Mouse (Mus musculus): ENCODE data around the gene Cetn3. TPM values are rescaled to one million over a fixed set of nuclear protein-coding genes. Genes with fewer than 3 reads are reported as not detected.

Cetn3 gene
- polyA plus RNA-seq, 1 experiment from 2014 or later, result 237 TPM

DNA sequence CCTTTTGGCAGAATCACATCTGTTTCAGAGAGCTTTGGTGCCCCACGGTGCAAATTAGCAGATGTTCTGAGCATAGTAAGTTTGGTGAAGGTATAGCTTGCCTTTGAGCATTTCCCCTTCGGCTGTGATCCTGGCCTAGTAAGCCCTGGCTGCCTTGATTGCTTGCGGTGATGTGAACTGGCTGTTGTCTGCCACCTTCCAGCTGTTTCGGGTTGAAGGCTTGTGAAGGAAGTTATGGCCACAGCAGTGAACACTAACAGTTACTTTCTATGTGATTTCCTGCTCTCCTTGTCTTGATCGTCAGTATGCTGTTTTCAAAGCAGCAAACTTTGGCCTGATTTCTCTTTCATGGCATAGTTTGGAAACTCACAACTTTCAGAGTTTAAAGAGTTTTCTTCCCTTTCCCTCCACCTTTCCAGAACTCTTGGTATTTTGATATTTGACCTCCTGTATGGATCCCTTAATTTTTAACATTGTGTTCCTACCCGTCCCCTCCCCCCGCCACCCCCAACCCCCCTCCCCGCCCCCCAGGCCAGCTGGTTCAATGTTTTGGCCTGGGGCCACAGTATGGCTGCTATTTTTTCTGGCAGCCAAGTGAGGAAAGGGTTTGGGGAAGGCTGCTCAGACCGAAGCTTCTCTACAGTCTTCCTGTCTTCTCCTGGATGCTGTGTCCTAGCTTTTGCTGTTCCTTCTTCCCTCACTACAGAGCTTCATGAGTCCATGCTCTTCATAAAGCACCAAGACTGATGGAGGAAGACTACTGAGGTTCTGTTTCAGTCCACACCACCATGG is 53.7 kb downstream of the Cetn3 start:
- WGBS, result 84% methylated on average over 9 of the region's 9 CpGs
- no peaks in the 10 kb centered on the region for H3K27me3 ChIP-seq (ENCODE audit: poor library complexity, severe bottlenecking)
- H3K27ac ChIP-seq, result no peak overlapping the region
- H3K4me3 ChIP-seq, result no peak overlapping the region
- no peaks in the 10 kb centered on the region for H3K36me3 ChIP-seq (replicated peaks)
- H3K9me3 ChIP-seq, result no peaks in the 10 kb centered on the region
- no peaks in the 10 kb centered on the region for H3K4me1 ChIP-seq
- no peak for DNase-seq (ENCODE audit: extremely low spot score, low spot score)

DNA sequence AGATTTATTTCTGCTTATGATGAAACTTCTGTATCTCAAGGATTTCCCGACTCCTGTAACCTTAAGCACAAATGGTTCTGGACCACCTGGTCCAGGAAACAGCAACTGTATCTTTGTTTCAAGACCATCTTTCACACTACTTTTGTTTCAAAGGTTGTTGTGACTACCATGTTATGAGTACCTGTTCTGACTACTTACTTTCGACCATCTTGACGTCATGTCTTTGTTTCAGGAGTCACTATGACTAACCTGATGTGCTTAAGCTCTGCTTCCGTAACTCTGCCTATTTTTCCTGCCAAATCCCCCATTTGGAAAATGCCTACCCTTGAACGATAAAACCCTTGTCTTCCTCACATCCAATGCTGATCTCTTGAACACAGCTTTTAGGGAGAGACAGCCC is 55.1 kb downstream of the Cetn3 start:
- H3K27ac ChIP-seq, result no peak overlapping the region
- 93% methylated on average over 5 of the region's 5 CpGs for WGBS
- no peaks in the 10 kb centered on the region for H3K36me3 ChIP-seq (replicated peaks)
- H3K4me1 ChIP-seq, result peaks cover 9% of the 10 kb centered on the region
- no peaks in the 10 kb centered on the region for H3K9me3 ChIP-seq
- no peak overlapping the region for H3K4me3 ChIP-seq
- H3K27me3 ChIP-seq (ENCODE audit: poor library complexity, severe bottlenecking), result no peaks in the 10 kb centered on the region
- DNase-seq (ENCODE audit: extremely low spot score, low spot score), result no peak

DNA sequence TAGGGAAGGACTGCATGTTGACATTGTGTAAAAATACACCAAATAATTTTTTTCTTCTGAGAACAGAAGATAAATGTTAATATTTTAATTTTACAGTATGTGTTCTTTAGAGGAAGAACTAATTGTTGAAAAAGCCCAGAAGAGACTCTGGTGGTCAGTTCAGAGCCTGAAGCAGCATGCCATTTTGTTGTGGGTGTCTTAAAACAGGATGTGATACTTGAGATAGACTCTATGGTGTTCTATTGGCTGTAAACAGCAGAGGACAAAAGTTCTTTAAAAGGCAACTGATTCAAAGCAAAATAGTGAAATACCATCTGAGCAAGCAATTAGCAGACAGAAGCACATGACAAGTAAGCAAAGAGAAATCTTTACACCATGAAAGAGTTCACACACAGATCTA is 56.1 kb downstream of the Cetn3 start:
- Histone ChIP-seq H3K27ac (no peak overlapping the region), H3K4me1 (peaks cover 11% of the 10 kb centered on the region), H3K4me3 (no peak overlapping the region), H3K36me3 (replicated peaks) (no peaks in the 10 kb centered on the region), H3K9me3 (no peaks in the 10 kb centered on the region), H3K27me3 (ENCODE audit: poor library complexity, severe bottlenecking) (no peaks in the 10 kb centered on the region)
- no peak for DNase-seq (ENCODE audit: extremely low spot score, low spot score)

DNA sequence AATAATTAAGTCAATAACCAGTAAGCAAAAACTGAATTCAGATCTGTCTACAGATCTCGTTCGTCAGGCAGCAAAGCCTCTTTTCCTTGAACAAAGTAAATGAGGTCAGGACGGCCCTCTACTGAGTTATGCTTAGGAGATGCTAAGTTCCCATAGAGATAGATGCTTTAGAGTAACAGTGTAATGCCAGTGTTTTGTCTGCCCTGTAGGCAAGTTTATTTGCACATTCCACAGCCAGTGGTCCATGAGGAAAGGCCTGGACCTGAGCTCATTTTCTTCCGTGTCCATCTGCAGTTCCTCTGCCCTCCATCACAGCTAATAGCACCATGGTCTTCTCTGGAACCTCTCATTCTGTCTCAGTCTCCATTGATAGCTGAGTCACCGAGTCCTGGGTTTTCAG is 57.4 kb downstream of the Cetn3 start:
- peaks cover 11% of the 10 kb centered on the region for H3K4me1 ChIP-seq
- H3K27me3 ChIP-seq (ENCODE audit: poor library complexity, severe bottlenecking), result no peaks in the 10 kb centered on the region
- H3K36me3 ChIP-seq (replicated peaks), result no peaks in the 10 kb centered on the region
- no peaks in the 10 kb centered on the region for H3K9me3 ChIP-seq
- 75% methylated on average over 5 of the region's 5 CpGs for WGBS
- H3K27ac ChIP-seq, result no peak overlapping the region
- no peak overlapping the region for H3K4me3 ChIP-seq
- no peak for DNase-seq (ENCODE audit: extremely low spot score, low spot score)

DNA sequence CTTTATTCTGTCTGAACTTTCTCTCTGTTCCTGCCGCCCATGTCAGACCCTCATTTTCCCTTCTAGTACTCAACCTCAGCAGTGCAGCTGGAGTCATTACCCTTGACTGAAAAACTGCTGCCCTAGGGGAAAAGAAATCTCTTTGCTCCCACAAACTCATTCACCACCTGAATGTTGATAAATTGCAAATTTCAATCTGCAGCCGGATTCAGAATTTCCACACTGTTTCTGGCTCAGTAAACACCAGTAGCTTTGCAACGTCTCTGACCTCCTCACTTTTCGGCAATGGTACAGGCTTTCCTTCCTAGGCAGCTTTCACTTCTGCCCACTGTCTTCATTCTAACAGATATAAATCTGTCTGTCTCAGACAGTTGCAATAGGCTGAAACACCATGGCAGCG is 57.8 kb downstream of the Cetn3 start:
- Histone ChIP-seq H3K4me1 (peaks cover 11% of the 10 kb centered on the region), H3K9me3 (no peaks in the 10 kb centered on the region), H3K27me3 (ENCODE audit: poor library complexity, severe bottlenecking) (no peaks in the 10 kb centered on the region), H3K4me3 (no peak overlapping the region), H3K27ac (no peak overlapping the region), H3K36me3 (replicated peaks) (no peaks in the 10 kb centered on the region)
- 89% methylated on average over 5 of the region's 5 CpGs for WGBS
- no peak for DNase-seq (ENCODE audit: extremely low spot score, low spot score)

DNA sequence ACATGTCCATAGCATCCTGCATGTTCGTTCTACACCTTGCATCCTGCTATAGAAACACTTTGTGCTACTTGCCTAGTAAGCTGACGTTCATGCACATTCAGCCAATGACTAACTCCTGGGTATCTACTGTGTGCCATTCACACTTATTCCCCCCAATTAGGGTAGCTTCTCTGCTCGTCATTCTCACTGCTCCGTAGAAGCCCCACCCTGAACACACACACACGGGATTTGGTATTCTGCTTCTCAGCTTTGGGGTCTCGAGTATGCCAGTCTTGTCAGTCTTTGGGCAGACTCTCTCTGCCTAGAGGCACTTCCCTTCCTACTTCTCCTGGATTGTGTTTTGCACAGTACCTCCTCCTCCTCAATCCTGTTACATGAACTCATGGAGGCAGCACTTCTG is 59.4 kb downstream of the Cetn3 start:
- Histone ChIP-seq H3K9me3 (no peaks in the 10 kb centered on the region), H3K4me1 (peaks cover 11% of the 10 kb centered on the region), H3K27me3 (ENCODE audit: poor library complexity, severe bottlenecking) (no peaks in the 10 kb centered on the region), H3K36me3 (replicated peaks) (no peaks in the 10 kb centered on the region), H3K27ac (no peak overlapping the region), H3K4me3 (no peak overlapping the region)
- no peak for DNase-seq (ENCODE audit: extremely low spot score, low spot score)
- 73% methylated on average over 6 of the region's 6 CpGs for WGBS

Other genes starting within 250 kb of the Cetn3 start
- 28.1 and 30.3 TPM in 2 replicates for gene Adgrv1, start 149.9 kb upstream of the Cetn3 start, polyA plus RNA-seq (2016; fragmentation: Nextera tagmentation; extraction: Ambion mirVana)
- 20.3 and 24.7 TPM in 2 replicates for gene Lysmd3, start 125.4 kb upstream of the Cetn3 start, polyA plus RNA-seq (2016; fragmentation: Nextera tagmentation; extraction: Ambion mirVana)
- 21.7 and 24.3 TPM in 2 replicates for gene Polr3g, start 72.1 kb upstream of the Cetn3 start, polyA plus RNA-seq (2016; fragmentation: Nextera tagmentation; extraction: Ambion mirVana)
- 3.5 and 4.4 TPM in 2 replicates for gene Mblac2, start 71.7 kb upstream of the Cetn3 start, polyA plus RNA-seq (2016; fragmentation: Nextera tagmentation; extraction: Ambion mirVana)